Mouse (Mus musculus) ES-Bruce4 (cell line): Measurements from ENCODE around the gene Washc3.

Experiments used
- CTCF ChIP-seq: IDR thresholded peaks from one replicate; pipeline ENCODE4 v1.8.1; 2011; ENCODE audit warnings: low read depth, low read length
- EP300 ChIP-seq: IDR thresholded peaks from 2 replicates; pipeline ENCODE4 v1.6.1; 2011; ENCODE audit warnings: low read depth, low read length; ENCODE audit not compliant: insufficient read depth
- POLR2A ChIP-seq: IDR thresholded peaks from one replicate; pipeline ENCODE4 v1.8.1; 2011; ENCODE audit warnings: low read length; ENCODE audit not compliant: insufficient read depth

DNA sequence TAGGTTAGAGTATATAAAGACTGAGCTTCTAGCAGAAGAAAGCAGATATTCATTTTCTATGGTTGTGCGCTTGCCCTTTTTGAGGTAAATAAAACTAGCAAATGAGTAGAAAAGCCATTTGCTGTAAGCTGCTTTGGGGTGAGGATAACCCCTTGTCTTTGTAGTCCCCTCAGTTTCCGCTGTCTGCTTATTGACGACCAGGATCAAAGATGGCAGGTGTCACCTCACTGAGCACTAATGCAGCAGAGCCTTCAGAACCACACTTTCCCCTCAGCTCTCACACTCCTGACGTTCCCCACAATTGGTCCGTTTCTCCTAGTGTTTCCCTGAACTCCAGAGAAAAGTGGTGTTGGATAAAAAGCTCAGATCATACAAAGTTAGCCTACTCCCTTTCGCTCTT is 2.3 kb downstream of the Washc3 start:
- TF ChIP-seq CTCF (no peak), POLR2A (no peak), EP300 (no peak)
